Mouse (Mus musculus): ENCODE measurements around the gene Tufm. TPM values are rescaled to one million over a fixed set of nuclear protein-coding genes. Genes with fewer than 3 reads are reported as not detected.

The Tufm gene
- total RNA-seq, 2 experiments from 2014 or later, result 79.7 to 88.9 TPM

Other genes starting within 250 kb of the Tufm start
- gene Sbk1, start 214.7 kb upstream of the Tufm start, total RNA-seq (2021), result 100 to 1,000 TPM; 137 to 140 TPM
- gene Lat, start 117.8 kb upstream of the Tufm start, total RNA-seq (2021), result 1 to 10 TPM in 1 of 2 experiments, under 1 TPM in 1; 0.81 to 1.1 TPM
- 10 to 100 TPM; 79.5 to 82.3 TPM for gene Spns1, start 109.9 kb upstream of the Tufm start, total RNA-seq (2021)
- 1 to 10 TPM; 8.0 to 8.1 TPM for gene Nfatc2ip, start 90.6 kb upstream of the Tufm start, total RNA-seq (2021)
- gene Cd19, start 72.5 kb upstream of the Tufm start, total RNA-seq (2021), result not detected
- gene Rabep2, start 58.6 kb upstream of the Tufm start, total RNA-seq (2021), result 10 to 100 TPM in 1 of 2 experiments, 1 to 10 TPM in 1; 8.9 to 11.5 TPM
- 1 to 10 TPM in 1 of 2 experiments, under 1 TPM in 1; 0.85 to 2.2 TPM for gene Atp2a1, start 24.3 kb upstream of the Tufm start, total RNA-seq (2021)
- 10 to 100 TPM; 65.7 to 68.1 TPM for gene Sh2b1, start 11.9 kb upstream of the Tufm start, total RNA-seq (2021)
- gene Atxn2l, start 16.1 kb downstream of the Tufm start, total RNA-seq (2021), result 100 to 1,000 TPM; 122 to 124 TPM
- 100 to 1,000 TPM; 182 to 189 TPM for gene Eif3c, start 79.0 kb downstream of the Tufm start, total RNA-seq (2021)
- gene Apobr, start 97.6 kb downstream of the Tufm start, total RNA-seq (2021), result 1 to 10 TPM in 1 of 2 experiments, under 1 TPM in 1; 0.39 to 1.1 TPM
- 10 to 100 TPM; 24.3 to 28.3 TPM for gene Cln3, start 98.5 kb downstream of the Tufm start, total RNA-seq (2021)
- gene Il27, start 107.6 kb downstream of the Tufm start, total RNA-seq (2021), result not detected
- gene Nupr1, start 143.5 kb downstream of the Tufm start, total RNA-seq (2021), result 1 to 10 TPM; 4.2 to 4.4 TPM
- gene Sgf29, start 161.9 kb downstream of the Tufm start, total RNA-seq (2021), result 10 to 100 TPM; 31.2 to 32.9 TPM
- 10 to 100 TPM; 10.7 to 16.5 TPM for gene Sult1a1, start 189.1 kb downstream of the Tufm start, total RNA-seq (2021)
- gene Bola2, start 208.0 kb downstream of the Tufm start, total RNA-seq (2021), result 100 to 1,000 TPM; 119 to 129 TPM
- 10 to 100 TPM; 16.2 to 19.8 TPM for gene Slx1b, start 208.4 kb downstream of the Tufm start, total RNA-seq (2021)
- gene Coro1a, start 220.4 kb downstream of the Tufm start, total RNA-seq (2021), result 100 to 1,000 TPM; 131 to 141 TPM

All from layer of hippocampus, postnatal 14 days (tissue).